Mouse (Mus musculus) adrenal gland, adult 8-10 months (tissue): ENCODE data around the gene Brwd3. TPM values are rescaled to one million over a fixed set of nuclear protein-coding genes. Genes with fewer than 3 reads are reported as not detected.

Source experiments
- DNase-seq: peaks from one replicate; pipeline ENCODE4 v3.0.0; 2022
- total RNA-seq, 4 experiments: library from RNA; stranded (reverse); gene quantifications; 2 replicates each; pipeline ENCODE4 v1.2.4; 2022

Brwd3 gene
- total RNA-seq: 1 to 10 TPM; 6.6 to 9.5 (median 8.2) TPM

DNA sequence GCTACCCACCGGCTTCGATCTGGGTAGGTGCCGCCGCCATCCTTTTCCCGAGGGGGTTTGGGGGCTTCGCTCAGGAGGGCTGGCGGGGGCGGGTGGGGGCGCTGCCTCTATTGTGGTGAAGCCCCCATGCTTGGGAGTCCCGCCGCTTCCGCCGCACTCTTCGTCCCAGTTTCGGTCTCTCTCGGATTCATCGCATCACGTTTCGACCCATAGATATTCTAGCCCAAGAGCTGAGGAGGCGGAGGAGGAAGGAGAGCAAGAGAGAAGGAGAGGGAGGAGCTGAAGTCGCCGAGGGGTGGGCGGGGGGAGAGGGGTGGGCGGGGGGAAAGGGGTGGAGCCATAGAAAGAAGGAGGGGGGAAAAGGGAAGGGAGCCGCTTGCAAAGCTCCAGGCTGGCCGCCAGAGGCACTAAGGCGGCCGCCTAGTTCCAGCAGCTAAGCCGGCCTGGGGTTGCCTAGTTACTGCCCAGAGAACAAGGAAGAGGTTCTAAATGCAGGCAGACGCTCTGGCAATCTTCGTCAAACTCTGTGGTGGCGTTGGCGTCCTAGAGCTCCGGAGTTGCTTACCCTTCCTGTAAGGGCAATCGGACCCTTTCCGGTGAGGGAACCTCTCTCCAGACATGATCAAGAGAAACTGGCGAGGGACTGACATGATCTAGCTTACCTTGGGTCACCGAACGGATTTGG lies at the start of gene Brwd3:
Gene Brwd3 (minus strand): TSS at position 283 of the 685 bp plus-strand sequence.
- DNase-seq: peak; percentile 88

GRCm38 (mm10) chrX:108862632-108863031 lies 28.5 kb upstream of the Brwd3 start:
- no peak for DNase-seq

GRCm38 (mm10) chrX:108842705-108843104 lies 8.5 kb upstream of the Brwd3 start:
- no peak for DNase-seq

DNA sequence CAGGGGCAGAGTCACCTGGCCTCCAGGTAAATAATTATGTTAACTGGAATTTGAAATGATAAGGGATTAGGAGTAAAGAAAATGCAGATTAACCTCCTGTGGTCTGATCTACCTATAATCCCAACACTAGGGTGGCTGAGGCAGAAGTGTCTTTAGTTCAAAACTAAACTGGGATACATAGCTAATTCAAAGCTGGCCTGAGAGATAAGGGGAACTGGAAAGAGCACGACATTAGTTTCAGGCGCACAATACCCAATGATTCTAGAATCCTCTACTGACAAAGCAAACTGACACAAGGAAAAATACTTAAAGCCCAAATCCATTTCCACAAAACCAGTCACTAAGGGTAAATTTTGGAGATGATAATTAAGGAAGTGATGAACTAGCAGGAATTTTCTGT lies 2.2 kb upstream of the Brwd3 start:
- no peak for DNase-seq

DNA sequence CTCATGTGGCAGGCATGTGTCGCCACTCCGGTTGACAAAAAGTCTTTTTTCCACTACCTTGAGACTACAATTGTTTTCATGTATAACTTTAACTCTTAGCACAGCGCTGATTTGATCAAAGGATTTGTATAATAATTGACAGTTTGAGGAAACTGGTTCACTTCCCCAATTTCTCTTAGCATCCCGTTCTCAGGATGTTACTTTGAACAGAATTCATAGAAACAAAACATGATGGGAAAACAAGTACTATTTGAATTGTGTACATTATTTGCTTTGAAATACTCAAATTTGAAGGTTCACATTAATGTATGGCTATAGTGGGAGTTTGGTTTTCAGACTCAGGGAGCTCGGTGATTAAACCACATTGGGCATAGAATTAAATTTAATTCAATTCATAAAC lies 1.1 kb upstream of the Brwd3 start:
- DNase-seq: no peak

GRCm38 (mm10) chrX:108833381-108834020 lies 671 bp downstream of the Brwd3 start:
- DNase-seq: peak; percentile 4

GRCm38 (mm10) chrX:108832674-108833189 lies 1.4 kb downstream of the Brwd3 start:
- peak; percentile 75 for DNase-seq

- DNase-seq: no peak
Observed at GRCm38 (mm10) chrX:108831231-108831630, 2.9 kb downstream of the Brwd3 start.

DNA sequence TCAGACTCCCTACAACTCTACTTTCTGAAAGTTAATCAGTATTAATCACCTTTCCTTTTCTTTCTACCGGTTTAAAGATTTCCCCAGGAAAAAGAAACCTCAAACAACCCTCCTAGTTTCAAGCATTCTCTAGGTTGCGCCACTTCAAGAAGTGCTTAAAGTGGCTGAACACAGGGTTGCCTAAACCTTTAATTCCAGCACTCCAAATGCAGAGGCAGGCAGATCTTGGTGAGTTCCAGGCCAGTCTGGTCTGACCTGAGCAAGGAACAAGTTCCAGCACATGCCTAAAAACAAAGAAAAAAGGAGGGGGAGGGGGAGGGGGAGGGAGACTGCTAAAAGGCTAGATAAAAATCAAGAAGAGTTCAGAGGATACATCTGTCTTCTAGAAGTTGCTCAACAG lies 6.1 kb downstream of the Brwd3 start:
- no peak for DNase-seq

- no peak for DNase-seq
Observed at GRCm38 (mm10) chrX:108797268-108797667, 36.9 kb downstream of the Brwd3 start.

DNA sequence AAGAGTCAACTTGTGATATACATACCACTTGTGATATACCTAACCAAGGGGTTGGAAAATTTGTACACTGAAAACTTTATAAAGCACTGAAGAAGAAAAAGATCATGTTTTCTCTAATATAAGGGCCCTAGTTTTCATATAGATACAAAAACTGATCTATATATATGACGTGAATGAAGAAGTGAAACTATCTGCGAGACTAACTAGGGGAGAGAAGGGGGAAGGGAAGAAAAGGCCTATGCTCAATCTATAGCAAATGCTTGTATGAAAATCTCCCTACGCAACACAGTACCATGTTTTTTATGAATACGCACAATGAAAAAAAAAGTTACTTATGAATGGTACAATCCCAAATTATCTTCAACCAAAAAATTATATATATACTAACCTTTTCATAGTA lies 50.4 kb downstream of the Brwd3 start:
- no peak for DNase-seq

DNA sequence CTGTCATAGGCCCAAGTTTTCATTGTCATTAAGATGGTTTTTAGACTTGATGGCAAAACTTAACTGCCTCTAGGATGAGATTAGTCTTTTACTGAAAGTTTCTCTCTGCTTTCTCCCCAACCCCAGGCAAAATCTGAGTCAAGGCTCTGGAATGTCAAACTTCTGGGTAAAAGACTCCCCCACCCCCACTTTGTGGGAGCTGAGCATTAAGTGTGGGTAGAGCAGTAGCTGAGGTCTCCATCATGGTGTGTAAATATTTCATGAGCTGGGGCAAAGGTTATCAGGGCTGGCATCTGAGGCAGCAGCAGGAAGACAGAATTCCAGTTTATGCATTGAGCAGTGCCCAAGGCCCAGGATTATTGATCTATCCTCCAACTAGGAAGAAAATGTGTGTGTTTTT lies 102.4 kb downstream of the Brwd3 start:
- DNase-seq: no peak

GRCm38 (mm10) chrX:108729564-108729963 lies 104.6 kb downstream of the Brwd3 start:
- no peak for DNase-seq

GRCm38 (mm10) chrX:108729068-108729467 lies 105.1 kb downstream of the Brwd3 start:
- no peak for DNase-seq

DNA sequence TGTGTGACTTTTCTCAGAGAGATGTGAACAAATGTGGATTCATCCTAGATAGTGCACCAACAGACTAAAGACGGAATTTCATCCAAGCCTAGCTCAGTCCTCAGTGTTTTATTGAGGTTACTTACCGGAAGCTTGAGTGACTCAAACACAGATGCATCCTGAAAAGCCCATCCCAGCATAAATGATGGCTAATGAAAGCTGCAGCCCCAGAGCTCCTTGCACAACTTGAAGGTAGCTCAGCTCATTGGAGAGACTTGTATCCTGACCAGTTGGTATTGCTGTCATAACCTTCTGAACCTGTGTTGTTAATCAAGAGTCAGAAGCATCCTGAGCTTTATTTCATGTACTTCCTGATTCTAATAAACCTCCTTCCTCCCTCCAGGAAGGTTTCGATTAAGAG lies 105.8 kb downstream of the Brwd3 start:
- DNase-seq: no peak

DNA sequence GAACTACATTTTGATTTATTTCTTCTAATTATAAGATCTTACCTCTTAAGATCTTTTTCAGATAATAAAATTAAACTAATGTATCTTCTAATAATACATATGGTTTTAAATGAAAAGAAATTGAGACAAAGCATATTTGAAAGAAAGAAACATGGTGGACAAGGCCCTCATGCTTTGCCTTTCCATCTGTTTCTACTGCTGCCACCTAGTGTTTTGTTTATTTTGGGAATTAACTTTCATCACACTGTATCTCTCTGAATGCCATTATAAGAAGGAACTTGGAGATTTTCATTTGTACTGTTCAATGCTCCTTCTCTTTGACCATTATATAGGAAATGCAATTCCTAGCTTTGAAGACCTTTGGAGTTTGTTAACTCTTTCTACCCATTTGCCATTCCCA lies 109.9 kb downstream of the Brwd3 start:
- DNase-seq: no peak

DNA sequence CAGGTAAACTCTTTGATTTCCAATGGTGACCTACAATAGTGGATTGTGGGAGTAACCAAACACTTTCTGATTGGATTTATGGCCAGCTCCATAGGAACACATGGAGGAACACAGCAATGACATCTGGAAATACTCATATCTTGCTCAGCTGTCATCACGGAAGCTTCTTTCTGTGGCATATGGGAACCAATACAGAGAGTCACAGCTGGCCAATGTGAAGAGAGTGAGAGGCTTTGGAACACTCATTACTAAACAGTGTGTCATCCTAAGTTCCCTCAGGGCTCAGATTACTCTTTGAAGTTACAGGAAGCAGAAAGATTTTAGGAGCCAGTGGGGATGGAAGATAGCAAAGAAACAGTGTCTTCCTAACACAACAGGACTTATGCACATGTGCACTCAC lies 111.7 kb downstream of the Brwd3 start:
- no peak for DNase-seq

DNA sequence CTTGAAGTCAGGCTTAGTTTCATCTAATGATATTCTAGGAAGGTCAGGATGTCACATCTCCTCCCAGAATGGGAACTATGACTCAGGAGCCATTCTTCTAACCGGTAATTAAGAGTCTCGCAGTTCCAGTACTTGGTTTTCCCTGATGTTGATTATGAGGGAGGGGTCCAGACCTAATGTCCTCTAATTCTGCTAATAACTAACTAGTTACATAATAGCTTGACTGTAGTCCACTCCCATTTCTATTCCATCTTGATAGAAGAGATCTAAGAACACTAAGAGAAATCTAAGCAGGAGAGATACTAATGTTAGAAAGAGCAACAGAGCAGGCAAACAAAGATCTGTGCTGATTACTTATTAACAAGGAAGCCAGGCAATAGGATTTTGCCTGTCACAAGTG lies 129.9 kb downstream of the Brwd3 start:
- DNase-seq: no peak

Other genes with a start within 250 kb of the Brwd3 start
- not detected for gene Gm379, start 169.5 kb downstream of the Brwd3 start, total RNA-seq
- 10 to 100 TPM in 1 of 4 experiments, 1 to 10 TPM in 3; 7.0 to 15.0 (median 8.2) TPM for gene Hmgn5, start 179.0 kb upstream of the Brwd3 start, total RNA-seq